Mouse (Mus musculus): ENCODE measurements at regions not wholly inside any gene's neighbourhood (a gene's known extent, or its start where the extent isn't known, plus 50 kb on each side); places are given as distances from the start of the nearest gene placed in this dataset.

DNA sequence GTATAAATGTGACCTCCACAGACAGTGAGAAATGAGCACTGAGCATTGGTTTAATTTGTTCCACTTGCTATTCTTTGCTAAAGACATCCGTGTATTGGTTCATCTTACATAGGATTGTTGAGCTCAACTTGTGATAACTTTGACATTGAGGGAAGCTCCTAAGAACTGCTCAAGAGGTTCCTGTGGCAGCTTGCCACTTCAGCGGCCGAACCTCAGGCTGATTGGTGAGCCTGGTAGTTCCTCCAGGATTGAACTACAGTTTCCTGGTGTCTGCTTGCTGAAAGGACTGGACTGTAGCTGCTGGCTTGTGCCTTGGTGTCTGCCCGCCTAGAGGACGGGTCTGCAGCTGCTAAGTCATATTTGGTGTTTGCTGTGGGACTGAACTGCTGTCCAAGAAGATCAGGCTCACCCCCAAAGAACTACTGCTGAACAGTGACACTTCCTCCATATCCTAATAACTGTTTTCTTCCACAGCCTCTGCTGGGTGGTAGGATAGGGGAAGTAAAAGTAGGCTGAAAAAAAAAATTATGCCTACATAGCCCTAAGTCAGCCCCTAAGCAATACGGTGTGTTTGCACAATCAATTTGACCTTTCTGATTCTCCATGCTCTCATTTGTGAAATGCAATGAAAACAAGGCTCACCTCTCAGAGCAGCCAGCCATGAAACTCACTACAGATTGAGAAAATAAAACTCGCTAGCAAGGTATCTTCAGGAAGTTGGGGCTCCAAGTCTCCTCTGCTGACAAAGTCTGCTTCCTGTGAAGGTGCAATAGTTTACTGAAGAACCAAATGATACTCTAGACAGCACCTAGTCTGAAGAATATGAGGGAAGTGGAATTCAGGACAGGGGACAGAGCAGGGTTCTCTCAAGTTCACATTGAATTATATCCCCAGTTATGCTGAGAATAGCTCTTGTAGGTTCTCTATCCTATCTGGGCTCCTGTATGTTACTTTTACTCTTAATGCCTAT is 844.8 kb upstream of the Lrrc6 start:
- H3K27ac ChIP-seq (ENCODE audit: insufficient read depth, low read depth) = no peak overlapping the region
- no peaks in the 10 kb centered on the region for H3K36me3 ChIP-seq (replicated peaks in 1 of 2; ENCODE audit: control insufficient read depth in 1 of 2, insufficient read depth in 1 of 2, low read length in 1 of 2)
- in situ Hi-C loops (cut with MboI; ENCODE audit: low pct_ligation_motif_present, low pct_unique_long_range_greater_than_20kb, low sequenced_read_pairs) = no loop called here
- H3K4me1 ChIP-seq (ENCODE audit: control insufficient read depth in 1 of 2, insufficient read depth in 2 of 2) = peaks cover 0 to 8% of the 10 kb centered on the region in 2 experiments; a peak in 1 of 4 replicates
- no peaks in the 10 kb centered on the region for H3K9me3 ChIP-seq (replicated peaks; ENCODE audit: low read length)
- dilution Hi-C loops (cut with MboI; ENCODE audit: extremely low pct_ligation_motif_present, extremely low pct_unique_long_range_greater_than_20kb, low sequenced_read_pairs) = no loop called here
- no peaks in the 10 kb centered on the region for H3K27me3 ChIP-seq (replicated peaks)
- H3K4me2 ChIP-seq (ENCODE audit: insufficient read depth, low read depth, poor library complexity, severe bottlenecking) = no peak overlapping the region
- no peak overlapping the region for H3K9ac ChIP-seq (ENCODE audit: insufficient read depth, low read depth)
- H3K79me2 ChIP-seq (replicated peaks; ENCODE audit: control insufficient read depth, extremely low read depth, insufficient read depth, poor library complexity, severe bottlenecking) = no peaks in the 10 kb centered on the region
- no peak overlapping the region for H3K4me3 ChIP-seq (replicated peaks in 1 of 3; ENCODE audit: low read depth in 2 of 3, low read length in 2 of 3, poor library complexity in 1 of 3)
- TF ChIP-seq RCOR1 (conservative IDR thresholded peaks at IDR 0.05; ENCODE audit: low read depth, low read length) (no peak), TBP (conservative IDR thresholded peaks at IDR 0.05; ENCODE audit: low read depth, low read length) (no peak), USF1 (IDR thresholded peaks at IDR 0.05; ENCODE audit: low read depth, low read length) (no peak), ZKSCAN1 (IDR thresholded peaks at IDR 0.05; ENCODE audit: borderline replicate concordance, low read depth, low read length) (no peak), CHD2 (IDR thresholded peaks at IDR 0.05; ENCODE audit: low read length) (no peak), NRF1 (IDR thresholded peaks at IDR 0.05; ENCODE audit: low read depth, low read length) (no peak)
- DNase-seq (ENCODE audit: extremely low read depth) = no peak

DNA sequence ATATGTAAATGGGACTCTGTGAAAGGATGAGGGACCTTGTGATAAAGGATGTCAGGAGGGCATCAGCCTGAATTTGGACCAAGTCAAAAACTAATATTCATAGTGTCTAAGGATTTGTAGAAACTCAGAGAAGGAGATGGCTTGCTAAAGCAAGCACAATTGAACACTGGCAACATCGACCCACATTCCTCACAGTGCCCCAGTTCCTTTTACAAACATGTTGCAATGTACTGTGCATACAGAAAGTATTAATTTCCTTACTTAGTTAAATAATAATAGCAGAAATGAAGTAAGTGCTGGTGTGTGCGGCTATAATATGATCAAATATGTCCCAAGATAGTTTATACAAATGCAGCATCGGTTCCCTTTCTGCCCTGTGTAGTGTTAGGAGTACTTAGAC is 841.3 kb upstream of the Lrrc6 start:
- no peak overlapping the region for H3K4me2 ChIP-seq (ENCODE audit: insufficient read depth, low read depth, poor library complexity, severe bottlenecking)
- H3K4me3 ChIP-seq (replicated peaks in 1 of 3; ENCODE audit: low read depth in 2 of 3, low read length in 2 of 3, poor library complexity in 1 of 3) = no peak overlapping the region
- DNase-seq (ENCODE audit: extremely low read depth) = no peak
- no peaks in the 10 kb centered on the region for H3K79me2 ChIP-seq (replicated peaks; ENCODE audit: control insufficient read depth, extremely low read depth, insufficient read depth, poor library complexity, severe bottlenecking)
- no peaks in the 10 kb centered on the region for H3K9me3 ChIP-seq (replicated peaks; ENCODE audit: low read length)
- H3K27ac ChIP-seq (ENCODE audit: insufficient read depth, low read depth) = no peak overlapping the region
- TF ChIP-seq MXI1 (IDR thresholded peaks at IDR 0.05; ENCODE audit: low read depth, low read length) (no peak), MYC (IDR thresholded peaks at IDR 0.05; ENCODE audit: low read depth, low read length) (no peak), USF1 (IDR thresholded peaks at IDR 0.05; ENCODE audit: low read depth, low read length) (no peak), CHD2 (IDR thresholded peaks at IDR 0.05; ENCODE audit: low read length) (no peak), MAX (IDR thresholded peaks at IDR 0.05; ENCODE audit: low read length) (no peak), JUND (conservative IDR thresholded peaks at IDR 0.05; ENCODE audit: low read depth, low read length) (no peak), ZMIZ1 (IDR thresholded peaks at IDR 0.05; ENCODE audit: low read depth, low read length) (no peak), CTCF (conservative IDR thresholded peaks at IDR 0.05 in 1 of 2, IDR thresholded peaks at IDR 0.05 in 1 of 2; ENCODE audit: low read depth in 2 of 2, low read length in 2 of 2) (no peak), CHD1 (IDR thresholded peaks at IDR 0.05; ENCODE audit: low read depth, low read length) (no peak), RCOR1 (conservative IDR thresholded peaks at IDR 0.05; ENCODE audit: low read depth, low read length) (no peak), ZKSCAN1 (IDR thresholded peaks at IDR 0.05; ENCODE audit: borderline replicate concordance, low read depth, low read length) (no peak), TCF12 (IDR thresholded peaks at IDR 0.05; ENCODE audit: low read depth, low read length) (no peak), ETS1 (conservative IDR thresholded peaks at IDR 0.05; ENCODE audit: low read depth, low read length) (no peak), EP300 (IDR thresholded peaks at IDR 0.05; ENCODE audit: low read length) (no peak), SMC3 (IDR thresholded peaks at IDR 0.05; ENCODE audit: low read depth, low read length) (no peak)
- H3K4me1 ChIP-seq (ENCODE audit: control insufficient read depth in 1 of 2, insufficient read depth in 2 of 2) = peaks cover 2 to 15% of the 10 kb centered on the region in 2 experiments; a peak in 2 of 4 replicates
- no peaks in the 10 kb centered on the region for H3K27me3 ChIP-seq (replicated peaks)
- no peaks in the 10 kb centered on the region for H3K36me3 ChIP-seq (replicated peaks in 1 of 2; ENCODE audit: control insufficient read depth in 1 of 2, insufficient read depth in 1 of 2, low read length in 1 of 2)
- in situ Hi-C loops (cut with MboI; ENCODE audit: low pct_ligation_motif_present, low pct_unique_long_range_greater_than_20kb, low sequenced_read_pairs) = no loop called here
- dilution Hi-C loops (cut with MboI; ENCODE audit: extremely low pct_ligation_motif_present, extremely low pct_unique_long_range_greater_than_20kb, low sequenced_read_pairs) = no loop called here
- H3K9ac ChIP-seq (ENCODE audit: insufficient read depth, low read depth) = no peak overlapping the region

Data from CH12.LX (cell line).